Mouse (Mus musculus) gastrocnemius, postnatal 36 days (tissue): ENCODE results near the gene Swi5. TPM values are rescaled to one million over a fixed set of nuclear protein-coding genes. Genes with fewer than 3 reads are reported as not detected.

Experiments
- DNase-seq, 2 experiments: peaks; one replicate each; pipeline ENCODE4 v3.0.0; 2022
- intact Hi-C: fragments of 180-260 bp; cut with DNase I; formaldehyde crosslinking; loops from one replicate; pipeline ENCODE4 v1.15.1; 2025
- long read RNA-seq, 2 experiments: library from polyadenylated mRNA; stranded (forward); transcript quantifications; one replicate each; pipeline ENCODE4 v2.0.0; 2021
- total RNA-seq, 2 experiments: library from RNA; stranded (reverse); gene quantifications; 2 replicates each; pipeline ENCODE4 v1.2.3; 2021

The Swi5 gene
- 100 to 1,000 TPM in 1 of 2 experiments, 10 to 100 TPM in 1; 97.6 to 126 TPM for total RNA-seq
- long read RNA-seq, experiment 1, transcript Swi5-207 (5 exons, 768 nt), result major isoform, 113 of 201 reads
- long read RNA-seq, experiment 1, partial matches to known transcripts, result 3 of 201 reads
- long read RNA-seq, experiment 1, other reads (novel, unspliced or antisense), result 80 of 201 reads
- long read RNA-seq, experiment 2, transcript Swi5-207 (5 exons, 768 nt), result major isoform, 176 of 295 reads
- long read RNA-seq, experiment 2, partial matches to known transcripts, result 9 of 295 reads
- long read RNA-seq, experiment 2, other reads (novel, unspliced or antisense), result 102 of 295 reads

DNA sequence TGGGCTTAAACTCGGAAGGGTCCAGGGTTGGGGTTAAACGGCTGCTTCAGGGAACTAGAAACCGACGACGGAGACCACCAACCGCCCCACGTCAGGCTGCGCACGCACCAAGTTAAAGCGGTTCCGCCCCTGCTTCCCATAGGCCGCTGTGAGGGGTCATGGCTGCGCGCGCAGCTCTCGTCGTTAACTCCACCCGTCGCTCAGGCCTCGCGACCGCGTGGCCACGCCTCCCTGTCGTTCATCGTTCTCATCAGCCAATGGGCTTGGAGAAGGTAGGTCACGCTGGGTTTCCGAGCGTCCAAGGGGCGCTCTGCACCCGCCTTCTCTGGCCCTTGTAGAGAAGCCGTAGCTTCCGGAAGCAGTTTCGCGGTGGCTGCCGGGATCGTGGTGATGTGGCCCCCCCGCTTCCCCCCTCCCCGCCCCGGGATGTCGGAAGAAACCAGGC, at the start of gene Swi5:
Swi5 (minus strand) TSS at position 153 of the 445 bp plus-strand sequence.
- intact Hi-C loops, result loop anchor here (5.0 kb wide), 1 partner anchor 151 kb away; no protein-coding TSS in a partner anchor
- peak; percentile 95 to 98 for DNase-seq

DNA sequence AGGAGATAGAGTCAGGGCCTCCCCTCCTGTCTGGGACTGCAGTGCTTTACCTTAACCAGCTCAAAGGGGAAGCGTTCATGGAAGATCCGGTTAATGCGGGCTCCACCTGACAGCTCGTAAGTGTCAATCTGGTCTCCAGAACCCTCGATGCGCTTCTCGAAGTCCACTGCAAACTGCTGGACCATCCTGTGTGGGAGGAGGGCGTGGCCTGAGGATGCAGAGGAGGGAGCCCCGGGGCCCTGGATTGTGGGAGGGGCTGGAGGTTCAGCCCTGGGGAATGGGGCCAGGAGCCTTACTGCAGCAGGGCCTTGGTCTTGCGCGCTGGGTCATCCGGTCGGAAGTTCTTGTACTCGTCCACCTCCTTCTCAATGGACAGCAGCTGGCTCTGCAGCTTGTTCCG, 48.0 kb upstream of the Swi5 start:
- no peak for DNase-seq

DNA sequence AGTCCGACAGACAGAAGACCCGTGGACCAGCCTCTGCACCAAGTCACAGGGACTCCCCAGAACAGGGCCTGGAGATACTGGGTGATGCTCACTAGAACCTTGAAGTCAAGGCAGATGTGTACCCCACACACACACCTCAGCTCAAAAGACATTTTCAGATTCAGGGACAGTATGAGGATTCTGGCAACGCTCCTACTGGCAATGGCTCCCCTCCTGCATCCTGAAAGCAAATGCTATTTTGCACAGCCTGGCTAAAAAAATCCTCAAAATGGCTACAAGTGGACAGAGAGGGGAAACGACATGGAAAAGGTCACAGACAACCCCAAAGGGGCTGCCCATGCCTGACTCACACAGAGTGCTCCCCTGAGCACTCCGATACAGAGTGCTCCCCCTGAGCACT, 44.3 kb upstream of the Swi5 start:
- DNase-seq, result no peak
- intact Hi-C loops, result no loop called here

More for the DNA sequence above, 48.0 kb upstream of the Swi5 start:
- intact Hi-C loops, result no loop called here

DNA sequence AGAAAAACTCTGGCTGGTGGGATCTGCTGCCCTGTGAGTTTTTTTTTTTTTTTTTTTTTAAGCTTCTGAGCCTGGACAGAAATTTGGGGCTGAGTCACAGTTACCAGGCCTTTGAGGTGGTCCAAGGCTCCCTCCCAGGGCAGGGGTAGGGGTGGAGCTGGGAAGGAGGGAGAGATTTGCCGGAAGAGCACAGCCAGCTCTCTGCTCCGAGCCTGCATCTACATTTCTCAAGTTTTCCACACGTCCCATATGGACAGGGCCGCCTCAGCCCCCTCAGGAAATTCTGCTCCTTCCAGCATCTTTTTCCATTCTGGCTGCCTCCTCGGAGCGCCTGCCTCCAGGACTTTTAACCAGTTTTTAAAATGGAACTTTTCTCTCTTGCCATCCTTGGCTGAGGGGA, 41.7 kb upstream of the Swi5 start:
- DNase-seq, result no peak
- intact Hi-C loops, result no loop called here

DNA sequence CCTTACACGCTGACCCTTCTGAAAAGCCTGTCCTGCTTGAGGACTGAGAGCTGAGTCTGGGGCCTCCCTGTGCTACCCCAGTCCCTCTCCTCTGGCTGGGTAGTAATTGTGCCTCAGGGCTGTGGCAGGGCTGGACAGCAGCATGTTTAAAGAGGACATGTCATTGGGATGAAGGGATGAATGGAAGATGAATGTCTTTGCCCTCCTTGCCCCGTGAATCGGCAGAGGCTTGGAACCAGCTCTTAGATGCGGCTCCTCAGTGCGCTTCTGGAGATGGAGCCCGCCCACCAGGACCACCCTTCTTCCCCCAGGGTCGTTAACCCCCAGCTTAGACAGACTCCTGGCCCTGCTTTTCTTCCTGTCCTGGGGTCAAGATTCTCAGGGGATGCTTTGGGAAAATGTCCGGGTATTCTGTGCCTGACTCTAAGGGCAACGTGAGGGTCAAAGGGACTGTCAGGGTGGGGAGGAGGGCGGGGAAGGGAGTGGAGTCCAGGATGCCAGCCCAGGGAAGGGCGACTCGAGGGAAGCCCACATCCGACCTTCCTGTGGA, 41.1 kb upstream of the Swi5 start:
- intact Hi-C loops, result no loop called here
- no peak for DNase-seq

DNA sequence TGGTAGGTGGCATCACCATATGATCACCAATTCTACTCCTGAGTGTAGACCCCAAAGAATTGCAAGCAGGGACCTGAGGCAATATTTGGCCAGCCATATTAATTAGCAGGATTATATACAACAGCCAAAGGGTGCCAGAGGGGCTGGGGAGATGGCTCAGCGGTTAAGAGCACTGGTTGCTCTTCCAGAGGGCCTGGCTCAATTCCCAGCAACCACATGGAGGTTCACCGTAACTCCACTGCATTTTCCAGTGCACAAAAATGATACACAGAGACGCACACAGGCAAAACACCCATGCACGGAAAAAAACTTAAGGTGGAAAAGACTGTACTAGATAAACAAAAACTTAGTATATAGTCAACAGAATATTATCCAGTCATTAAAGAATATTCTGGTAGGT, 39.3 kb upstream of the Swi5 start:
- no peak for DNase-seq

DNA sequence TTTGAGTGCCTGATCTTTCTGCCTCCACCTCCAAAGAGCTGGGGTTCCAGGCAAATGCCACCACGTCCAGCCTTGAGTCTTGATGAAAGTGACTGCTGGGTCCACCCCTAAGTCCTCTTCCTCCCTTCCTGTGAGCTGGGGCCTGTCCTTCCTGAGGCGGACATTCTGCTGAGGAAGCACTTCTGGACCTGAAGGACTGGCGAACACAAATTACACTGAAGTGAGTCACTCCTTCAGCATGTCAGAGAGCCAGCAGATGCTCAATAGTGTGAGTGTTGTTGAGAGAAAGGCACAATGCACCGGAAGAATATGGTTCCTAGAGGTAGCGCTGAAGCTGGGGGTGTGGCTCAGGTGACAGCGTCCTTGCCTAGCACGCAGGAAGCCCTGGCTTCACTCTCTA, 37.5 kb upstream of the Swi5 start:
- DNase-seq, result no peak
- intact Hi-C loops, result no loop called here

More for the DNA sequence above, 39.3 kb upstream of the Swi5 start:
- intact Hi-C loops, result no loop called here

DNA sequence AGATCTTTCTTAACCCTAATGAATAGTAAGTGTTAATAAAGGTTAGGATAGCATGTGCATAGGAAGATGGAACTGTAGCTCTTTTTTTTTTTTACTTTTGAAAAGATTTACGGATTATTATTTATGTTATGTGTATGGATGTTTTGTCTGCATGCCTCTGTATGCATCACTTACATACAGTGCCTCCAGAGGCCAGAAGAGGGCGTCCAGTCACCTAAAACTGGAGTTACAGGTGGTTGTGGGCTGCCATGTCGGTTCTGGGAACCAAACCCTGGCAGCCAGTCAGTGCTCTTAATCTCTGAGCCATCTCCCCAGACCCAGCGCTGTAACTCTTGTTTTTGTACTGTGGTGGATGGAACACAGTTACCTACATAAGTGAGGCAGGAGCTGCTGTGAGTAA, 36.4 kb upstream of the Swi5 start:
- DNase-seq, result no peak
- intact Hi-C loops, result no loop called here

DNA sequence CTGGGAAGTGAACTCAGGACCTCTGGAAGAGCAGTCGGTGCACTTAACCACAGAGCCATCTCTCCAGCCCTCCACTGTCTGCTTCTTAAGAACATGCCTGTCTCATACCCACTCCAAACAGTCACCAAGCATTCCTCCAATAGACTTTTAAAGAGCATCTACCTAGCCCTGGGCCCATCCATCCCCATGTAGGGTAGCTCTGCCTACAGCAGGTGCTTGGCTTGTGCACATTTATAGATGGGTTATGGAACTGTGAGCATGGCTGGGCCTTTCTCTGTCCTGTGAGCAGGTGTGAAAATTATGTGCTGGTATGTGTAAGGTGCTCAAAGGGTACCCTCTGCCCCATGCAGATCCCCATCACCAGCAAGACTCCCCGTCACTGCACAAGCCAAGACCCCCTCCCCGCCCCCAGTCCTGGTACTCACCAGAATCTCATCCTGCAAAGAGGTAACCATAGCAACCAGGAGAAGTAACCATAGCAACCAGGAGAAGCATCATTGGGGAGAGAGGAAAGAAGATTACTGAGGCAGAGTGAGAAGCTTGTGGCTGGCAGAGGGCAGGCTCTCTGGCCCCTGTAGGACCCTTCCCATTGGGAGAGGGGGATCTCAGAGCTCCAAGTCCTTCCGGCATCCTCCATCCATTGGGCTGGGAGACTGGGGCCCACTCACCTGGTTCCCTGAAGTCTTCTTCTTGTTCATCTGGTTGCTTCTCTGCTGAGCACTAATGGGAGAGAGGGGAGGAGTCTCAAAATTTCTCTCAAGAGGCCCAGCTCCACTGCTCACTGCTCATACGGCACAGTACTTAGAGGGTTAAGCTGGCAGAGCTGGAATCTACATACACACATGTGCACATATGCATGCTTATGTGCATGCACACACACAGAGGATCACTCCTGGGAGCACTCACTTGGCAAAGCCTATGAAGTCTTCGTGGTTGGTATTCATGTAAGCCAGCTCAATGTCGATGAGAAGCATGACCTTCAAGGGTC, 35.2 kb upstream of the Swi5 start:
- DNase-seq, result no peak
- intact Hi-C loops, result no loop called here

DNA sequence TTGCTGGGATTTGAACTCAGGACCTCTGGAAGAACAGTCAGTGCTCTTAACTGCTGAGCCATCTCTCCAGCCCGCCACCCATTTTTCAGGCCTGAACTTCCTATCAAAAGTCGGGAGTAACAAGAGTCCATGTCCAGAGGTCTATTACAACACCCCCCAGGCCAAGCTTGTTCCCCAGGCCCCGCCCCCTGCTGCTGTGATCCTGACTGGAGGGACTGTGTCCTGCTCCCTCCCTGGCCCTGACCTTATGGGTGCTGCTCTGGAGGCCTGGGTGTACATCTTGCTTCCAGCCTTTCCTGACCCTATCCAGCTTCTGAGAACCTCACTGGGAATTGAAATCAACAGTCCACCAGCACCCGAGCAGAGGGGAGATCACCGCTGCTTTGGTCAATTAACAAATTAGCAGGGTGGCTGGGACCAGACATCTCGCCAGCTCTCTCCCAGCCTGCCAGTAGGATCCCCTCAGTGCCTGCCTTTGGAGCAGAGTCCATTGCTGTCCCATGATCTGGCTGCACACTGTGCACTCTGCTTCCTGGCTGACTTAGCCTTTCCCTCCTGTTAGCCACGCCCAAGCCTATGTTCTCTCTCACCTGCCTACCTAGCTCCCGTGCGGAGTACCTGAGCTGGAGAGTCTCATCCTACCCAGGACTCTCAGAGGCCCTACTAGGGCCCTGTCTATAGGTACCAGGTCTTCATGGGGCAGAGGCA, 33.9 kb upstream of the Swi5 start:
- intact Hi-C loops, result no loop called here
- DNase-seq, result no peak

DNA sequence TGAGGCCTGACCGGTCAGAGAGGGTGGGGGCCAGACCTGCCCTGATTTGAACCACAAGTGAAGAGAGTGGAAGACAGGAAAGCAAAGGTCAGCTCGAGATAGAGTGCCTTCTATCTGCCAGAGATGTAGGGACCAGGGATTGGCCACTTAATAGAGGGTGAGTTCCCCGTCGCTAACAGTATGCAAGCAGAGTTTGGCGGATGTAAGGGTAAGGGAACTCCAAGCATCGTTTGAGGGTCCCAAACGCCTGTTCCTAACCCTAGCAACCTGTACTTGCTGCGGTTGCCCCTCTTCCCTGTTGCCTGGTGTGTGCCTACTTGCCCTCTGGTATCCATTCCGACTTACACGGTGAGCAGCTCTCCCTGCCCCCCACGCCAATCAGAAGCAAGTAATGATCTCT, 32.8 kb upstream of the Swi5 start:
- intact Hi-C loops, result no loop called here
- DNase-seq, result no peak

DNA sequence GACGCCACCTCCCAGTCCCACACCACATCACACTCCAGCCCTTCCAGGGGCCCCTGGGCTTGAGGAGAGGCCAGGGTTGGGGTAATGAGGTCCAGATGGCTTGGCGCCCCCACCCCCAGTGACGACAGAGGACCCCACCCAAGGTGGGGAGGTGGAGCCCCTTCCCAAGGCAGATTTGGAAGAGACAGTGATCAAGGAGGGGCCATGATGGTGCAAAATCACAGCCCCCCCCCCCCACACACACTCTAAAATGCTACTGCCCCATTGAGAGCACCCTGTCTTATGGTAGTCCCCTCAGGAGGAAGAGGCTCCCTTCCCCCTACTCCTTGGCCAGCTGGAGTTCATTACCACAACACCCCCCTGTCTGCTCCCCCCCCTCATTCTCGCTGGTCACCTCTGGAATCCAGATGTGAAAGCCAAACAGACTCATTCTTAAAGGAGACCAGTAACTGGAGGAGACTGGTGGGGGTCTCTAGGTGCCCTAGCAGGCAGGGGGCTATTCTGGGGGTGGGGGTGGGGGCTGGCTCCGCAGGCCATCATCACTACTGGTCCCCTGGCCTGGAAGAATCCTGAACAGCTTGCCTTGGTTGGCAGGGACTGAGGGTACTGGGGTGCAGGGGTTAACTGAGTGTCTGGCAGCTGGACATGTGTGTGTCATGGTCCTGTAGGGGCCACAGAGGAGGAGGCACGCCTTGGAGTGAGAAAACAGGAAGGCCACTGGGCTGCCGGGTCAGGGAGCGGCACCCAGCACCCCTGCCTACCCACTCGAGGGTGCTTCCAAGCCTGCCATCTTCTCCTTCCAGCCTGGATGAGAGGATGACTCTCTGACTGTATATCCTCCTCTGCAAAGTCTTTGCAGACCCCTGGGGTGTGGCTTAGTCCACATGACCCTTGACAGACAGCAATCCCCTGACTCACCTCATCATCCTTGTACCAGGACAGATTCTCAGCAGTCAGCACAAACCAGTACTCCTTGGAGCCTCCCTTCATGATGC, 32.0 kb upstream of the Swi5 start:
- intact Hi-C loops, result loop anchor here (5.0 kb wide), 1 partner anchor 32 kb away; the partner anchor contains the start of genes Ciz1 and Dnm1
- peak; percentile 67 to 74 for DNase-seq

DNA sequence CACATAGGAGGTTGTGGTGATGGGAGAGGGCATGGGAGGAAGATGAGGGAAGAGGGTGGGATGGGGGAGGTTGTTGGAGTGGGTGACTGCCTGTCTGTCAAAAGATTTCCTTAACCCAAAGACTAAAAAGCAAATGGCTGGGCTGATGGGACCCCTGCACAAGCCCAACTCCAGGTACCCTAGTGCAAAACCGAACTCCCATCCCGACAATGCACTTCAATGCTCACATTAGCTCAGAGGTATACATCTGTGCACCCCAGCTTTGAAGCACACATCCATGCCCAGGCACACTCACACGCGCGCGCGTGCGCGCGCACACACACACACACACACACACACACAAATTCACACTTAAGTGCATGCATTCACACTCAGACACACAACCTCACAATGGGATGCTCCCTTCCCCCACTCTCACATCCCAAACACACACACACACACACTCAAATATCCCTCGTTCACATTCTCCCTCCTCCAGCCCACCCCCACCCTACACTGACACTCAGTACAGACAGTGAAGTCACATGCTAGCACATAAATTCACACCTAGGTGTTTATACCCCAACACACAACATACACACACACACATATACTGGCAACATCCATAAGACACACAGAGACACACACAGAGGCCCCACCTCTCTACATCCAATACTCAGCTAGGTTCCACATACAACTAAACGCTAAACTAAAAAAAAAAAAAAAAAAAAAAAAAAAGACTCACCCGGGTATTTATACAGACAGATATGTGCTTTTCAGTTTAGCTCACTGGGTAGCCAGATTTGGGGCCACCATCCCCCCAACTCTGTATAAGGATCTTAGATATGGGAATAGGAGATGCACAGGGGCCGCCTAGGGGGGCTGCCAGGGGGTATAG, 31.1 kb upstream of the Swi5 start:
- no peak for DNase-seq
- intact Hi-C loops, result loop anchor here (5.0 kb wide), 1 partner anchor 33 kb away; the partner anchor contains the start of genes Ciz1 and Dnm1

DNA sequence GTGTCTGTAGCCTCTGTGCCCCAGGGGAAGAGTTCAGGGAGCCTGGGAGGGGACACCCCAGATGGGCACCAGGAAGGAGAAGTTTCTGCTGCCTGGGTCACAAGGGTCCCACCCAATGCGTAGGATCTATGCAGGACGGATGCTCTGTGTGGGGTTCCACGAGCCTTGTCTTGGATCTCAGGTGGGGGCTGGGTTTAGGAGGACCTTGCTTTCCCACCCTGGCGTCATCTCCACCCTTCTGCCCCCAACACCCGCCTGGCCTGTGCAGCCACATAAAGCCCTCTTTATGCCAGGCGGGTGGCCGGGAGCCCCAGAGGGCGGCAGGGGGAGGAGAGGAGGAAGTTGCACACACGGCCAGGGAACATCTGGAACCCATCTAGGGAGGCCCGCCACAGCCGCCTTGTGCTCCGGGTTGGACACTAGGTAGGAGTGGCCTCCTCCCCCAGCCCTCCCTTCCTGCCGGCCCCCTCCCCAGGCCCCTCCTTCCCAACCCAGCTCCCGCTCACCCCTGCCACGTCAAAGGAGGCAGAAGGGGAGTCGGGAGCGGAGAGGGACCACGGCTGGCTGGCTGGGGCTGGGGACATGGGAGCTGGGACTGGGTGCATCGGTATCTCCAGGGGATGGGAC, 30.0 kb upstream of the Swi5 start:
- intact Hi-C loops, result loop anchor here (5.0 kb wide), 1 partner anchor 34 kb away; the partner anchor contains the start of genes Ciz1 and Dnm1
- peak; percentile 68 to 73 for DNase-seq

DNA sequence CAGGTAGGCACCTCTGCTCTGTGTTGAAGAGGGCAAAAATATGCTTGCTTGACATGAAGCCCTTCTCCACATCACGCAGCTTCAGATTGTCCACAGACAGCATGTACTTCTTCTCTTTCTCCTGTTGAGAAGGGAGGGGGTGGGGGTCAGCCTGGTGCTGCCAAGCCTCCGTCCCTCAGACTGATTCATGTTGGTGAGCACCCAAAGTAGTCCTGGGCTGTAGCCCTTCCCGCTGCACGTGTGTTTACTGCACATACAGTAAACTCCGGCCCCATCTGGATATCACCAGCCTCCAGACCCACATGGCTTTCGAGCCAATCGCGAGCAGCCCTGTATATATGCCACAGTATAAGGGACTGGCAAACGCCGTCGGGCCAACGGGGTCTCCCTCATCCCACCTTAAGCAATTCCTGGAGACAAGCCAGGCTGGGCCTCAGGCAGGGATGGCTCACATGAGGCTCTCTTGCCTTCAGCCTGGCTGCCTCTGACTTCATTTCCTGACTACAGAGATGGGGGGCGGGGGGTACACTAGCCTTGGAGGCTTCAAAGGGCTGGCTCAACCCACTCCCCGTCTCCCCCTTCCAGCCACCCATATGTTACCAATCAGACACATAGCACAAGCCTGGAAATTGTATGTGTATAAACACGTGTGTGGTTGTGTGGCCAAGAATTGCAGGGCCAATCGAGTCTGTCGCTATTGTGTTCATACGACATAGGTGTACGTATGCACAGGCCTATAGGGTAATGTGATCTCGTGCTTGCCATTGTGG, 29.2 kb upstream of the Swi5 start:
- intact Hi-C loops, result loop anchor here (5.0 kb wide), 1 partner anchor 35 kb away; the partner anchor contains the start of genes Ciz1 and Dnm1
- DNase-seq, result no peak

DNA sequence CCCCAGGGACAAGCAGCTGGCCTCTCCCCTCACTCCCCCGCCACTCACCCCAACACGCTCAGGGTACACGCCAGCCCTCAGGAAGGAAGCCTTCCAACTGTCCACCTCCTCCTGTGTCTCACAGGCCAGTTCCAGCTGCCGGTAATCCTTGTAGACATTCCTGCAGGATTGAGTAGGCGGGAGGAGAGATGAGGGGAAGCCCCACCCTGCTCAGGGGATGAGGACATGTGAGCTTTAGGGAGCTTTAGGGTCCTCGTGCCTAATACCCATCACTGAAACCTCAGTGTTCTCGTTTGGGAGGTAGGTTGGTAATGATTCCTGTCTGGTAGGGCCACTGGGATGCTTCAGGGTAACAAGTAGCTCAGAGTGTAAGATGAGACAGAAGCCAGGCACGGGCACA, 27.9 kb upstream of the Swi5 start:
- peak in 1 of 2 experiments; percentile 53 for DNase-seq
- intact Hi-C loops, result loop anchor here (5.0 kb wide), 1 partner anchor 37 kb away; the partner anchor contains the start of genes Ciz1 and Dnm1

DNA sequence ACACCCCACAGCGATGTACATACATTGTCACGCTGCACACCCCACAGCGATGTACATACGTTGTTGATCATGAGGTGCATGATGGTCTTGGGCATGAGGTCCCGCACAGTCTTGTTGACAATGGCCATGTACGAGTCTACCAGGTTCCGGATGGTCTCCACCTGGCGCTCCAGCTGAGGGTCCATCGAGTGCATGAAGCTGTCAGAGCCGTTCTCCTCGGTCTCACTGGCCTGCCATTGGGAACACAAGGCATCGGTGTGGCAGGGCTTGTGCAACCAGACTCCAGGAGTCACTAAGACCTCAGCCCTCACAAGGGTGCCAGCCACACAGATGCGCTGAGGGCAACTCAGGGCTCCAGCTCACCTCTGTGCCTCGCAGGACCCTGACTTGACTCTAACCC, 27.0 kb upstream of the Swi5 start:
- intact Hi-C loops, result loop anchor here (5.0 kb wide), 1 partner anchor 37 kb away; the partner anchor contains the start of genes Ciz1 and Dnm1

More for the DNA sequence above, 27.0 kb upstream of the Swi5 start:
- no peak for DNase-seq
